Mouse (Mus musculus): ENCODE data around the gene Heca.
"Not testable (repeated sequence)": the region's sequence is repeated elsewhere in the genome, so short reads cannot be mapped to it uniquely, and the experiment has no call there.

Gene Heca

GRCm38 (mm10) chr10:17878002-17878919 is 69.6 kb downstream of the Heca start:
- DNase-seq = no peak

GRCm38 (mm10) chr10:17869822-17870662 is 77.8 kb downstream of the Heca start:
- DNase-seq = peak; percentile 48

GRCm38 (mm10) chr10:17860701-17861480 is 87.0 kb downstream of the Heca start:
- DNase-seq = no peak

- no peak for DNase-seq
Measured at GRCm38 (mm10) chr10:17857647-17858261, 90.1 kb downstream of the Heca start.

- DNase-seq = no peak
Measured at GRCm38 (mm10) chr10:17844781-17845537, 102.9 kb downstream of the Heca start.

- DNase-seq = no peak
Measured at GRCm38 (mm10) chr10:17842030-17842429, 105.8 kb downstream of the Heca start.

- no peak for DNase-seq
Measured at GRCm38 (mm10) chr10:17836275-17836674, 111.6 kb downstream of the Heca start.

- DNase-seq = no peak
Measured at GRCm38 (mm10) chr10:17835031-17835430, 112.8 kb downstream of the Heca start.

GRCm38 (mm10) chr10:17831041-17831440 is 116.8 kb downstream of the Heca start:
- no peak for DNase-seq

GRCm38 (mm10) chr10:17829205-17829604 is 118.7 kb downstream of the Heca start:
- DNase-seq = no peak

GRCm38 (mm10) chr10:17827391-17827790 is 120.5 kb downstream of the Heca start:
- DNase-seq = no peak

- DNase-seq = not testable (repeated sequence)
Measured at GRCm38 (mm10) chr10:17820422-17820821, 127.4 kb downstream of the Heca start.
